22 mouse cellular contexts compared by ENCODE assay signal in the genomic region with DNA sequence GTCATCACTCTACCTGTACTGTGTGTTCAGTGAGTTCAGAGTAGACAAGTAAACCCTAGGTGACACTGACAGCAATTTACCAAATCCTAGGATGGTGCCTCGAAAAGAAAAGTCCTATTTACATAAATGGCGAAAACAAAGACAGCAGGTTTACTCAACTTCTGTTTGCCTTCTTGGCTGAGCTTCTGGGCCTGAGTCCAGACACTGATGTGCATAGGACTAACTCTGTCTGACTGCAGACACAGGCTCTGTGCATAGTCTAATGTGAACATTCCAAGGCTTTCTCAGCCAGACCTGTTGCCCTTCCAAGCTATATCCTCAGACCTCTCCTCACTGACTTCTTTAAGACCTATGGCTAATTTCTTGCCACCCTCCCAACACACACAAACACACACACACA.
DNase-seq lines count a peak whose midpoint lies in the region; ATAC-seq and TF ChIP-seq lines count a peak whose summit lies in the region.
"Had no signal": no experiment of that assay in that cellular context is flagged by ENCODE, and none has a peak within 500 bp of the region (broad histone marks: within the 10 kb centered on the region; RNA-seq: fewer than 3 reads in every experiment).

No protein-coding gene starts in this region.

- H3K9me3 ChIP-seq in hindbrain, embryonic 16.5 days (ENCODE audit: control insufficient read depth, low read length) = no peaks in the 10 kb centered on the region
- no peaks in the 10 kb centered on the region for H3K9me3 ChIP-seq in hindbrain, embryonic 13.5 days
- H3K9me3 ChIP-seq in midbrain, postnatal 0 days (ENCODE audit: low read length) = no peaks in the 10 kb centered on the region
- no peaks in the 10 kb centered on the region for H3K9me3 ChIP-seq in midbrain, embryonic 10.5 days (replicated peaks)
- H3K9me3 ChIP-seq: embryonic facial prominence, embryonic 13.5 days; heart, embryonic 13.5 days had no signal

- 83% methylated on average over 2 of the region's 2 CpGs for WGBS in hindbrain, embryonic 16.5 days
- WGBS in hindbrain, embryonic 13.5 days = 84% methylated on average over 2 of the region's 2 CpGs
- WGBS in midbrain, postnatal 0 days = 79% methylated on average over 2 of the region's 2 CpGs
- WGBS in midbrain, embryonic 10.5 days = 76% methylated on average over 2 of the region's 2 CpGs

- TF ChIP-seq CTCF in midbrain, postnatal 0 days (IDR thresholded peaks at IDR 0.05) = no peak

- H3K4me3 ChIP-seq in hindbrain, embryonic 16.5 days (ENCODE audit: low read length) = no peak overlapping the region
- no peak overlapping the region for H3K4me3 ChIP-seq in hindbrain, embryonic 13.5 days
- no peak overlapping the region for H3K4me3 ChIP-seq in midbrain, postnatal 0 days (ENCODE audit: low read depth, low read length)
- no peak overlapping the region for H3K4me3 ChIP-seq in midbrain, embryonic 10.5 days
- H3K4me3 ChIP-seq: embryonic facial prominence, embryonic 13.5 days; heart, embryonic 13.5 days; layer of hippocampus, adult 2 months; myocyte had no signal

- no peak overlapping the region for H3K27ac ChIP-seq in hindbrain, embryonic 16.5 days (ENCODE audit: low read depth, low read length)
- H3K27ac ChIP-seq in hindbrain, embryonic 13.5 days = no peak overlapping the region
- no peak overlapping the region for H3K27ac ChIP-seq in midbrain, postnatal 0 days (ENCODE audit: low read depth, low read length)
- H3K27ac ChIP-seq in midbrain, embryonic 10.5 days (replicated peaks) = no peak overlapping the region
- H3K27ac ChIP-seq: embryonic facial prominence, embryonic 13.5 days; heart, embryonic 13.5 days; layer of hippocampus, adult 2 months had no signal

- H3K4me1 ChIP-seq in hindbrain, embryonic 16.5 days (ENCODE audit: control insufficient read depth, insufficient read depth, low read depth, low read length) = 0 out of 2 replicates have a peak, but pooled peaks cover 4% of the 10 kb centered on the region
- peaks cover 58% of the 10 kb centered on the region for H3K4me1 ChIP-seq in hindbrain, embryonic 13.5 days (replicated peaks)
- H3K4me1 ChIP-seq in midbrain, postnatal 0 days (ENCODE audit: insufficient read depth, low read length) = no peaks in the 10 kb centered on the region; the same call in 1 of the 2 replicates
- peaks cover 19% of the 10 kb centered on the region for H3K4me1 ChIP-seq in midbrain, embryonic 10.5 days

- no peak overlapping the region; the same call in 1 of the 2 replicates for H3K4me2 ChIP-seq in hindbrain, embryonic 16.5 days (ENCODE audit: low read length)
- no peak overlapping the region for H3K4me2 ChIP-seq in hindbrain, embryonic 13.5 days
- H3K4me2 ChIP-seq in midbrain, postnatal 0 days (ENCODE audit: low read depth, low read length, poor library complexity, severe bottlenecking) = peak overlapping the region; percentile 7; the same call in 1 of the 2 replicates
- H3K4me2 ChIP-seq: embryonic facial prominence, embryonic 13.5 days; heart, embryonic 13.5 days had no signal

- ATAC-seq in hindbrain, embryonic 16.5 days = peak; percentile 54; the same call in 1 of the 2 replicates
- ATAC-seq in hindbrain, embryonic 13.5 days (ENCODE audit: low FRiP score) = no peak
- ATAC-seq in midbrain, postnatal 0 days (ENCODE audit: low FRiP score) = no peak
- ATAC-seq: activated CD4-positive, CD25-positive, alpha-beta regulatory T cell, adult 4 months; Patski had no signal

- DNase-seq in adrenal gland, postnatal 10 days = peak; percentile 4
- no peak for DNase-seq in adrenal gland, adult 18-20 months (ENCODE audit: low spot score in 2 of 2)
- peak; percentile 48 for DNase-seq in midbrain, postnatal 0 days (ENCODE audit: low spot score)
- no peak for DNase-seq in midbrain, embryonic 10.5 days (ENCODE audit: low spot score)
- peak; percentile 57 to 67 for DNase-seq in cerebellum, postnatal 36 days
- no peak for DNase-seq in MN1 (ENCODE audit: low spot score)
- DNase-seq: adrenal gland, postnatal 25 days; heart, adult 11 months; kidney, adult 8-10 months; kidney, postnatal 14 days; layer of hippocampus, postnatal 36 days; liver; lung, adult 2 months; lung, postnatal 36 days had no signal

- H3K9ac ChIP-seq in hindbrain, embryonic 16.5 days (ENCODE audit: low read depth, low read length) = no peak overlapping the region
- H3K9ac ChIP-seq in hindbrain, embryonic 13.5 days = no peak overlapping the region
- H3K9ac ChIP-seq in midbrain, postnatal 0 days (replicated peaks; ENCODE audit: low read length, poor library complexity, severe bottlenecking) = no peak overlapping the region
- H3K9ac ChIP-seq: embryonic facial prominence, embryonic 13.5 days; heart, embryonic 13.5 days had no signal

- H3K27me3 ChIP-seq in hindbrain, embryonic 16.5 days (replicated peaks; ENCODE audit: control insufficient read depth, insufficient read depth, low read length) = no peaks in the 10 kb centered on the region
- H3K27me3 ChIP-seq in hindbrain, embryonic 13.5 days = no peaks in the 10 kb centered on the region
- no peaks in the 10 kb centered on the region for H3K27me3 ChIP-seq in midbrain, postnatal 0 days (ENCODE audit: insufficient read depth, low read length)
- H3K27me3 ChIP-seq in midbrain, embryonic 10.5 days (ENCODE audit: low read depth, poor library complexity, severe bottlenecking) = peaks cover 21% of the 10 kb centered on the region

- H3K36me3 ChIP-seq in hindbrain, embryonic 16.5 days (ENCODE audit: control insufficient read depth, insufficient read depth, low read length) = no peaks in the 10 kb centered on the region
- H3K36me3 ChIP-seq in hindbrain, embryonic 13.5 days = no peaks in the 10 kb centered on the region
- no peaks in the 10 kb centered on the region for H3K36me3 ChIP-seq in midbrain, postnatal 0 days (ENCODE audit: insufficient read depth, low read length)
- no peaks in the 10 kb centered on the region for H3K36me3 ChIP-seq in midbrain, embryonic 10.5 days
- H3K36me3 ChIP-seq: embryonic facial prominence, embryonic 13.5 days; heart, embryonic 13.5 days had no signal

Comparison
In these comparisons a context has a peak if more than half of its experiments do, and no peak if none do; other contexts are left out.
1. DNase-seq: peak in adrenal gland, postnatal 10 days (single experiment), midbrain, postnatal 0 days (single experiment) and cerebellum, postnatal 36 days (2 of 2); none in adrenal gland, adult 18-20 months (0 of 2), midbrain, embryonic 10.5 days (single experiment) and MN1 (single experiment).